14 mouse cellular contexts compared by ENCODE assay signal in the genomic region with DNA sequence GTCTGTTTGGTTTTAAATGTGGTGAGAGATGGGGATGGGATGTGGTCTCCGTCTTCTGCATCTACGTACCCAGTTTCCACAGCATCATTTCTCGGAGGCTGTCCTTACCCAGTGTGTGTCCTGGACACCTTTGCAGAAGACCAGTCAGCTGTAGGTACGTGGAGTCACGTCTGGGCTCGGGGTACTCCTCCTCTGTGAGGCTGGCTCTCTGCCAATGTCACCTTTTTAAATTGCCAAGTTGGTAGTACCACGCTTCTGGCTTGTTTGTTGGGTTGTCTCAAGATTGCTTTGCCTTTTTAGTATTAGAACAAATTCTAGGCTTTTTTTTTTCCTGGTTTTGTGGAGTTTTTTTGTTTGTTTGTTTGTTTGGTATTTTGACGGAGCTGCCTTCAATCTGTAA. TPM values are rescaled to one million over a fixed set of nuclear protein-coding genes. Genes with fewer than 3 reads are reported as not detected.
"Had no signal": no experiment of that assay in that cellular context is flagged by ENCODE, and none has a peak within 500 bp of the region (broad histone marks: within the 10 kb centered on the region; RNA-seq: fewer than 3 reads in every experiment).

No protein-coding gene starts in this region.

- DNase-seq: gastrocnemius, adult 2 months; gastrocnemius, postnatal 10 days; gastrocnemius, postnatal 25 days; heart, adult 18-20 months; heart, postnatal 10 days; heart, postnatal 4 days; kidney, adult 18-20 months; kidney, adult 8-10 months; kidney, postnatal 10 days; kidney, postnatal 25 days; kidney, postnatal 4 days; liver; liver, embryonic 13.5 days had no signal

RNA-seq across cellular contexts. Expression of a gene that starts 30.7 kb away (rescaled TPM):
- total RNA-seq: gastrocnemius, postnatal 25 days; granulocyte monocyte progenitor cell, adult 5-6 weeks had no signal
